ENCODE assay signal across 10 mouse cellular contexts in genomic region chr14:120507516-120507915, GRCm38 (mm10). TPM values are rescaled to one million over a fixed set of nuclear protein-coding genes. Genes with fewer than 3 reads are reported as not detected.
DNase-seq lines count a peak whose midpoint lies in the region; ATAC-seq lines count a peak whose summit lies in the region.
"Had no signal": no experiment of that assay in that cellular context is flagged by ENCODE, and none has a peak within 500 bp of the region (broad histone marks: within the 10 kb centered on the region; RNA-seq: fewer than 3 reads in every experiment).

No protein-coding gene starts in this region.

- H3K36me3 ChIP-seq in heart, embryonic 10.5 days = peaks cover 19% of the 10 kb centered on the region
- H3K36me3 ChIP-seq in heart, embryonic 13.5 days = peaks cover 24% of the 10 kb centered on the region

- 40% methylated on average over 12 of the region's 12 CpGs for WGBS in heart, embryonic 10.5 days
- 17% methylated on average over 12 of the region's 12 CpGs for WGBS in heart, embryonic 13.5 days

- ATAC-seq in heart, embryonic 13.5 days (ENCODE audit: extremely low read depth, insufficient number of reproducible peaks, low FRiP score, low TSS enrichment) = peak; percentile 61; the same call in 1 of the 2 replicates
- peak; percentile 51 for ATAC-seq in megakaryocyte progenitor cell, adult 5-6 weeks (replicated peaks; ENCODE audit: poor library complexity)

- H3K27ac ChIP-seq in heart, embryonic 10.5 days = no peak overlapping the region
- 0 out of 2 replicates have a peak overlapping the region, but pooled peaks have one; percentile 21 for H3K27ac ChIP-seq in heart, embryonic 13.5 days (replicated peaks)

- peak overlapping the region; percentile 47 for H3K4me2 ChIP-seq in heart, embryonic 13.5 days

- no peaks in the 10 kb centered on the region for H3K27me3 ChIP-seq in heart, embryonic 10.5 days (ENCODE audit: insufficient read depth, poor library complexity, severe bottlenecking)
- H3K27me3 ChIP-seq in heart, embryonic 13.5 days (replicated peaks) = no peaks in the 10 kb centered on the region
- H3K27me3 ChIP-seq: CH12.LX had no signal

- no peak overlapping the region for H3K9ac ChIP-seq in heart, embryonic 13.5 days

- peak; percentile 66 for DNase-seq in heart, embryonic 10.5 days (ENCODE audit: low spot score)
- DNase-seq in heart, adult 8-10 months (ENCODE audit: low spot score) = no peak
- peak; percentile 84 for DNase-seq in brain, adult 2 months (ENCODE audit: low read depth, low spot score)
- DNase-seq in ovary, postnatal 36 days (ENCODE audit: low spot score) = no peak
- DNase-seq in gastrocnemius, adult 8-10 months (ENCODE audit: low spot score in 2 of 2) = no peak
- no peak for DNase-seq in spleen, adult 12 weeks (ENCODE audit: low spot score)
- DNase-seq: gastrocnemius, postnatal 10 days had no signal

- H3K4me1 ChIP-seq in heart, embryonic 10.5 days = peaks cover 17% of the 10 kb centered on the region
- peaks cover 25% of the 10 kb centered on the region for H3K4me1 ChIP-seq in heart, embryonic 13.5 days

- H3K9me3 ChIP-seq in heart, embryonic 10.5 days = no peaks in the 10 kb centered on the region
- no peaks in the 10 kb centered on the region for H3K9me3 ChIP-seq in heart, embryonic 13.5 days

- H3K4me3 ChIP-seq in heart, embryonic 10.5 days = no peak overlapping the region
- no peak overlapping the region for H3K4me3 ChIP-seq in heart, embryonic 13.5 days

RNA-seq across cellular contexts. Expression of gene Rap2a, which starts 29.3 kb away (rescaled TPM):
- polyA plus RNA-seq in heart, embryonic 10.5 days (2016; fragmentation: Nextera tagmentation; extraction: Ambion mirVana) = 11.7 and 12.9 TPM in 2 replicates
- 10 to 100 TPM in 3 of 4 experiments, 1 to 10 TPM in 1; 9.2 to 11.0 (median 10.6) TPM for total RNA-seq in heart, adult 8-10 months (2022)
- polyA plus RNA-seq in heart, embryonic 13.5 days (2015; fragmentation: Nextera tagmentation; extraction: Ambion mirVana) = 7.8 and 10.5 TPM in 2 replicates
- total RNA-seq in megakaryocyte progenitor cell, adult 5-6 weeks (2015) = 7.3 and 10.0 TPM in 2 replicates
- 4.7 and 5.5 TPM in 2 replicates for total RNA-seq in megakaryocyte progenitor cell, adult 5-6 weeks (2017)
- 1 to 10 TPM; 2.5 to 3.2 (median 3.0) TPM for total RNA-seq in gastrocnemius, adult 8-10 months (2022)

Comparison
In these comparisons a context has a peak if more than half of its experiments do, and no peak if none do; other contexts are left out.
1. DNase-seq: peak in heart, embryonic 10.5 days (single experiment) and brain, adult 2 months (single experiment); none in heart, adult 8-10 months (single experiment), ovary, postnatal 36 days (single experiment), gastrocnemius, adult 8-10 months (0 of 2) and spleen, adult 12 weeks (single experiment).